Mouse (Mus musculus): Measurements from ENCODE around the gene Slc23a2. TPM values are rescaled to one million over a fixed set of nuclear protein-coding genes. Genes with fewer than 3 reads are reported as not detected.

Slc23a2 gene
- polyA plus RNA-seq, 1 experiment: 3.6 TPM

GRCm38 (mm10) chr2:132063776-132064175 is 81.1 kb downstream of the Slc23a2 start:
- H3K4me1 ChIP-seq (ENCODE audit: control insufficient read depth, insufficient read depth, low read length): no peaks in the 10 kb centered on the region
- H3K27me3 ChIP-seq (ENCODE audit: control insufficient read depth, insufficient read depth, low read length): no peaks in the 10 kb centered on the region
- TF ChIP-seq CTCF (IDR thresholded peaks at IDR 0.05; ENCODE audit: control insufficient read depth, insufficient read depth, insufficient replicate concordance, low read depth, low read length) (no peak), POLR2A (IDR thresholded peaks at IDR 0.05; ENCODE audit: control insufficient read depth, low read depth, low read length) (no peak)
- H3K4me3 ChIP-seq (ENCODE audit: control insufficient read depth, low read depth, low read length): no peak overlapping the region
- no peaks in the 10 kb centered on the region for H3K36me3 ChIP-seq (ENCODE audit: control insufficient read depth, insufficient read depth, low read length)
- H3K27ac ChIP-seq (ENCODE audit: control insufficient read depth, insufficient read depth, low read depth, low read length): no peak overlapping the region

- no peaks in the 10 kb centered on the region for H3K4me1 ChIP-seq (ENCODE audit: control insufficient read depth, insufficient read depth, low read length)
- no peak overlapping the region for H3K27ac ChIP-seq (ENCODE audit: control insufficient read depth, insufficient read depth, low read depth, low read length)
- H3K36me3 ChIP-seq (ENCODE audit: control insufficient read depth, insufficient read depth, low read length): no peaks in the 10 kb centered on the region
- H3K4me3 ChIP-seq (ENCODE audit: control insufficient read depth, low read depth, low read length): no peak overlapping the region
- TF ChIP-seq POLR2A (IDR thresholded peaks at IDR 0.05; ENCODE audit: control insufficient read depth, low read depth, low read length) (no peak), CTCF (IDR thresholded peaks at IDR 0.05; ENCODE audit: control insufficient read depth, insufficient read depth, insufficient replicate concordance, low read depth, low read length) (no peak)
- H3K27me3 ChIP-seq (ENCODE audit: control insufficient read depth, insufficient read depth, low read length): no peaks in the 10 kb centered on the region
These were observed 83.0 kb downstream of the Slc23a2 start for GRCm38 (mm10) chr2:132061884-132062283.

DNA sequence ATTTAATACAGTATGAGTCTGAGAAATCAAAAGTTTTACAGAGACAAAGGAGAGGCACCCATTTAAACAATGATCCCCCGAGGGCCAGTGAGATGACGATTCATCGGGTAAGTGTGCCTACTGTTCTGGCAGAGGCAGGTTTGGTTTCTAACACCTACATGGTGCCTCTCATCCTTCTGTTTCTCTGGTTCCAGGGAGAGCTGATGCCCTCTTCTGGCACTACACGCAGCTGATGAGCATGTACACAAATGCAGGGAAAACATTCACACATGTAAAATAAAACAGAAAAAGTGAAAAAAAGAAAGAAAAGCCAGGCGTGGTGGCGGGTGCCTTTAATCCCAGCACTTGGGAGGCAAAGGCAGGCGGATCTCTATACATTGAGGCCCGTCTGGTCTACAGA is 85.0 kb downstream of the Slc23a2 start:
- TF ChIP-seq CTCF (IDR thresholded peaks at IDR 0.05; ENCODE audit: control insufficient read depth, insufficient read depth, insufficient replicate concordance, low read depth, low read length) (no peak), POLR2A (IDR thresholded peaks at IDR 0.05; ENCODE audit: control insufficient read depth, low read depth, low read length) (no peak)
- H3K27ac ChIP-seq (ENCODE audit: control insufficient read depth, insufficient read depth, low read depth, low read length): no peak overlapping the region
- no peaks in the 10 kb centered on the region for H3K4me1 ChIP-seq (ENCODE audit: control insufficient read depth, insufficient read depth, low read length)
- H3K4me3 ChIP-seq (ENCODE audit: control insufficient read depth, low read depth, low read length): no peak overlapping the region
- no peaks in the 10 kb centered on the region for H3K36me3 ChIP-seq (ENCODE audit: control insufficient read depth, insufficient read depth, low read length)
- no peaks in the 10 kb centered on the region for H3K27me3 ChIP-seq (ENCODE audit: control insufficient read depth, insufficient read depth, low read length)

- Histone ChIP-seq H3K27me3 (ENCODE audit: control insufficient read depth, insufficient read depth, low read length) (no peaks in the 10 kb centered on the region), H3K36me3 (ENCODE audit: control insufficient read depth, insufficient read depth, low read length) (no peaks in the 10 kb centered on the region), H3K27ac (ENCODE audit: control insufficient read depth, insufficient read depth, low read depth, low read length) (no peak overlapping the region), H3K4me3 (ENCODE audit: control insufficient read depth, low read depth, low read length) (no peak overlapping the region), H3K4me1 (ENCODE audit: control insufficient read depth, insufficient read depth, low read length) (no peaks in the 10 kb centered on the region)
- no peak for TF ChIP-seq CTCF (IDR thresholded peaks at IDR 0.05; ENCODE audit: control insufficient read depth, insufficient read depth, insufficient replicate concordance, low read depth, low read length)
- TF ChIP-seq POLR2A (IDR thresholded peaks at IDR 0.05; ENCODE audit: control insufficient read depth, low read depth, low read length): no peak
These were observed 89.6 kb downstream of the Slc23a2 start for GRCm38 (mm10) chr2:132055349-132055753.

- TF ChIP-seq POLR2A (IDR thresholded peaks at IDR 0.05; ENCODE audit: control insufficient read depth, low read depth, low read length) (no peak), CTCF (IDR thresholded peaks at IDR 0.05; ENCODE audit: control insufficient read depth, insufficient read depth, insufficient replicate concordance, low read depth, low read length) (no peak)
- Histone ChIP-seq H3K4me3 (ENCODE audit: control insufficient read depth, low read depth, low read length) (no peak overlapping the region), H3K27ac (ENCODE audit: control insufficient read depth, insufficient read depth, low read depth, low read length) (no peak overlapping the region), H3K4me1 (ENCODE audit: control insufficient read depth, insufficient read depth, low read length) (no peaks in the 10 kb centered on the region), H3K27me3 (ENCODE audit: control insufficient read depth, insufficient read depth, low read length) (no peaks in the 10 kb centered on the region), H3K36me3 (ENCODE audit: control insufficient read depth, insufficient read depth, low read length) (no peaks in the 10 kb centered on the region)
These were observed 91.1 kb downstream of the Slc23a2 start for GRCm38 (mm10) chr2:132053824-132054223.

DNA sequence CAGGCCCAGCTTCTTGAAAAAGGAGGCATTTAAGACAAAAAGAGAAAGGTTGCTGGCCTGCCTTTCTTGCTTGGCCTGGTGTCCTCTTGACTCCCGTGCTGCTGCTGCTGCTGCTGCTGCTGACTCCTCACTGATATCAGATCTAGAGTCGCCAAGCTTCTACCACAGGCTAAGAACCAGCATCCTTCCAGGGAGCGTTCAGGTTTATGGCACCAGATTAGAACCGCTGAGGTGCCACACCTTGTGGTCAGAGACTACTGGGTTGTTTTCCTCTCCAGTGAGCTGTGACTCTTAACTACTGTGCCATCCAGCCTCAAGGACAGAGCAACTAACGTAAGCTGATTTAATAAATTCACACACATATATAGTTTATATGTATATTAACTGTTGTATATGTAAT is 93.1 kb downstream of the Slc23a2 start:
- TF ChIP-seq CTCF (IDR thresholded peaks at IDR 0.05; ENCODE audit: control insufficient read depth, insufficient read depth, insufficient replicate concordance, low read depth, low read length): no peak
- no peak for TF ChIP-seq POLR2A (IDR thresholded peaks at IDR 0.05; ENCODE audit: control insufficient read depth, low read depth, low read length)
- Histone ChIP-seq H3K4me3 (ENCODE audit: control insufficient read depth, low read depth, low read length) (no peak overlapping the region), H3K27ac (ENCODE audit: control insufficient read depth, insufficient read depth, low read depth, low read length) (no peak overlapping the region), H3K4me1 (ENCODE audit: control insufficient read depth, insufficient read depth, low read length) (no peaks in the 10 kb centered on the region), H3K36me3 (ENCODE audit: control insufficient read depth, insufficient read depth, low read length) (no peaks in the 10 kb centered on the region), H3K27me3 (ENCODE audit: control insufficient read depth, insufficient read depth, low read length) (no peaks in the 10 kb centered on the region)

DNA sequence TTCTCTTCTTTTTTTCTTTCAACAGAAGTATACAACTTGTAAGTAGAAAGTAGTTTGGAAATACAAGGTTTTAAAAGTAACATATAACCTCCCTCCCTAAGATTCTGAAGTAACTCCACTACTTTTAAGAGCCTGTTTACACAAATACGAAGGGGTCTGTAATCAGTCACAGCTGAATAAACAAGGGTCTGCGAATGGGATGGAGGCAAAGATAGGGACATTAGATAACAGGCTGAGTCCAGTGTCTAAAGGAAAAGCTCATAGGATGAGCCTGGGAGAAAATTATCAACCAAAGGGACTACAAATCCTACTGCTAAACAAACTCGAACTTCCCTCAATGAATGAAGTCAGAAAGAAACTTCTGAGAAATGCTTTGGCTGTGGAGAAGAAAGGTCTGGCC is 95.0 kb downstream of the Slc23a2 start:
- H3K27ac ChIP-seq (ENCODE audit: control insufficient read depth, insufficient read depth, low read depth, low read length): no peak overlapping the region
- no peaks in the 10 kb centered on the region for H3K27me3 ChIP-seq (ENCODE audit: control insufficient read depth, insufficient read depth, low read length)
- no peaks in the 10 kb centered on the region for H3K36me3 ChIP-seq (ENCODE audit: control insufficient read depth, insufficient read depth, low read length)
- peaks cover under 1% of the 10 kb centered on the region; the same call in 1 of the 2 replicates for H3K4me1 ChIP-seq (ENCODE audit: control insufficient read depth, insufficient read depth, low read length)
- no peak overlapping the region for H3K4me3 ChIP-seq (ENCODE audit: control insufficient read depth, low read depth, low read length)
- TF ChIP-seq CTCF (IDR thresholded peaks at IDR 0.05; ENCODE audit: control insufficient read depth, insufficient read depth, insufficient replicate concordance, low read depth, low read length) (no peak), POLR2A (IDR thresholded peaks at IDR 0.05; ENCODE audit: control insufficient read depth, low read depth, low read length) (no peak)

GRCm38 (mm10) chr2:132049491-132049890 is 95.4 kb downstream of the Slc23a2 start:
- H3K4me3 ChIP-seq (ENCODE audit: control insufficient read depth, low read depth, low read length): no peak overlapping the region
- no peak overlapping the region for H3K27ac ChIP-seq (ENCODE audit: control insufficient read depth, insufficient read depth, low read depth, low read length)
- no peaks in the 10 kb centered on the region for H3K27me3 ChIP-seq (ENCODE audit: control insufficient read depth, insufficient read depth, low read length)
- TF ChIP-seq CTCF (IDR thresholded peaks at IDR 0.05; ENCODE audit: control insufficient read depth, insufficient read depth, insufficient replicate concordance, low read depth, low read length) (no peak), POLR2A (IDR thresholded peaks at IDR 0.05; ENCODE audit: control insufficient read depth, low read depth, low read length) (no peak)
- no peaks in the 10 kb centered on the region for H3K36me3 ChIP-seq (ENCODE audit: control insufficient read depth, insufficient read depth, low read length)
- H3K4me1 ChIP-seq (ENCODE audit: control insufficient read depth, insufficient read depth, low read length): peaks cover 2% of the 10 kb centered on the region; the same call in 1 of the 2 replicates
